Mouse (Mus musculus) kidney, embryonic 15.5 days (tissue): Measurements from ENCODE around the gene Trio. TPM values are rescaled to one million over a fixed set of nuclear protein-coding genes. Genes with fewer than 3 reads are reported as not detected.

Experiments
- ATAC-seq: fragments of 200-750 bp; cut with Nextera tagmentation; replicated peaks from 2 replicates; pipeline ENCODE4 v1.8.0; 2017; ENCODE audit warnings: moderate TSS enrichment; ENCODE audit not compliant: low FRiP score
- H3K27ac ChIP-seq: fragments of 300-500 bp; sonication (generic); 2 replicates; pipeline ENCODE4 v1.5.1; 2015; ENCODE audit warnings: mild to moderate bottlenecking, inconsistent platforms
- H3K27me3 ChIP-seq: fragments of 300-500 bp; sonication (generic); 2 replicates; pipeline ENCODE4 v1.6.1; 2015; ENCODE audit warnings: inconsistent platforms
- H3K36me3 ChIP-seq: fragments of 300-500 bp; sonication (generic); 2 replicates; pipeline ENCODE4 v1.6.1; 2015; ENCODE audit warnings: inconsistent platforms
- H3K4me1 ChIP-seq: fragments of 300-500 bp; sonication (generic); 2 replicates; pipeline ENCODE4 v1.6.1; 2015; ENCODE audit warnings: inconsistent platforms
- H3K4me2 ChIP-seq: fragments of 300-500 bp; sonication (generic); 2 replicates; pipeline ENCODE4 v1.6.1; 2015; ENCODE audit warnings: moderate library complexity, mild to moderate bottlenecking, inconsistent platforms
- H3K4me3 ChIP-seq: fragments of 300-500 bp; sonication (generic); replicated peaks from 2 replicates; pipeline ENCODE4 v1.5.1; 2015; ENCODE audit warnings: mild to moderate bottlenecking, inconsistent platforms
- H3K9ac ChIP-seq: fragments of 300-500 bp; sonication (generic); 2 replicates; pipeline ENCODE4 v1.6.1; 2015; ENCODE audit warnings: mild to moderate bottlenecking, inconsistent platforms
- H3K9me3 ChIP-seq: fragments of 300-500 bp; sonication (generic); replicated peaks from 2 replicates; pipeline ENCODE4 v1.6.1; 2016; ENCODE audit warnings: inconsistent platforms
- WGBS: fragments of 180-500 bp; shearing (Covaris S2); methylation state at CpG from one replicate; pipeline ENCODE4 v1.1.7; 2015; ENCODE audit warnings: mixed read lengths; 5-methylcytosine and 5-hydroxymethylcytosine counted together
- polyA plus RNA-seq: library from polyadenylated mRNA; unstranded; fragments of >200 nt; fragmentation: Nextera tagmentation; extraction: Ambion mirVana; gene quantifications from 2 replicates; pipeline ENCODE4 v1.2.1, GENCODE M21; 2015

Gene Trio
- polyA plus RNA-seq, 1 experiment from 2014 or later = 28.8 TPM

- H3K9me3 ChIP-seq = no peaks in the 10 kb centered on the region
- WGBS = 68% methylated on average over 4 of the region's 4 CpGs
- H3K4me3 ChIP-seq = no peak overlapping the region
- peaks cover 75% of the 10 kb centered on the region for H3K36me3 ChIP-seq
- no peak overlapping the region for H3K9ac ChIP-seq
- H3K4me2 ChIP-seq = no peak overlapping the region
- H3K4me1 ChIP-seq = no peaks in the 10 kb centered on the region
- H3K27me3 ChIP-seq = no peaks in the 10 kb centered on the region
- no peak overlapping the region for H3K27ac ChIP-seq
- no peak for ATAC-seq
These were observed 159.2 kb downstream of the Trio start for GRCm38 (mm10) chr15:27866471-27866870.

- 75% methylated on average over 6 of the region's 6 CpGs for WGBS
- Histone ChIP-seq H3K4me1 (no peaks in the 10 kb centered on the region), H3K9me3 (no peaks in the 10 kb centered on the region), H3K4me2 (no peak overlapping the region), H3K27me3 (no peaks in the 10 kb centered on the region), H3K27ac (no peak overlapping the region), H3K9ac (no peak overlapping the region), H3K36me3 (peaks cover 75% of the 10 kb centered on the region), H3K4me3 (no peak overlapping the region)
- no peak for ATAC-seq
These were observed 159.6 kb downstream of the Trio start for GRCm38 (mm10) chr15:27866053-27866452.

- ATAC-seq = no peak
- Histone ChIP-seq H3K27me3 (no peaks in the 10 kb centered on the region), H3K4me1 (no peaks in the 10 kb centered on the region), H3K36me3 (peaks cover 75% of the 10 kb centered on the region), H3K27ac (no peak overlapping the region), H3K4me2 (no peak overlapping the region), H3K4me3 (no peak overlapping the region), H3K9ac (no peak overlapping the region), H3K9me3 (no peaks in the 10 kb centered on the region)
- 90% methylated on average over 6 of the region's 6 CpGs for WGBS
These were observed 161.3 kb downstream of the Trio start for GRCm38 (mm10) chr15:27864397-27864796.

- Histone ChIP-seq H3K4me3 (no peak overlapping the region), H3K36me3 (peaks cover 61% of the 10 kb centered on the region), H3K9me3 (no peaks in the 10 kb centered on the region), H3K4me2 (no peak overlapping the region), H3K27ac (no peak overlapping the region), H3K4me1 (no peaks in the 10 kb centered on the region), H3K27me3 (no peaks in the 10 kb centered on the region), H3K9ac (no peak overlapping the region)
- no peak for ATAC-seq
- 86% methylated on average over 11 of the region's 11 CpGs for WGBS
These were observed 162.7 kb downstream of the Trio start for GRCm38 (mm10) chr15:27862949-27863348.

- no peaks in the 10 kb centered on the region for H3K27me3 ChIP-seq
- H3K36me3 ChIP-seq = peaks cover 66% of the 10 kb centered on the region
- H3K9me3 ChIP-seq = no peaks in the 10 kb centered on the region
- H3K4me3 ChIP-seq = no peak overlapping the region
- no peak overlapping the region for H3K4me2 ChIP-seq
- H3K27ac ChIP-seq = no peak overlapping the region
- H3K4me1 ChIP-seq = no peaks in the 10 kb centered on the region
- WGBS = 90% methylated on average over 14 of the region's 14 CpGs
- ATAC-seq = no peak
- H3K9ac ChIP-seq = no peak overlapping the region
These were observed 165.2 kb downstream of the Trio start for GRCm38 (mm10) chr15:27860439-27860838.

- no peaks in the 10 kb centered on the region for H3K9me3 ChIP-seq
- no peak overlapping the region for H3K4me2 ChIP-seq
- WGBS = 73% methylated on average over 1 of the region's 1 CpGs
- peaks cover 64% of the 10 kb centered on the region for H3K36me3 ChIP-seq
- H3K4me3 ChIP-seq = no peak overlapping the region
- H3K27me3 ChIP-seq = no peaks in the 10 kb centered on the region
- no peak overlapping the region for H3K9ac ChIP-seq
- H3K4me1 ChIP-seq = no peaks in the 10 kb centered on the region
- ATAC-seq = no peak
- no peak overlapping the region for H3K27ac ChIP-seq
These were observed 166.1 kb downstream of the Trio start for GRCm38 (mm10) chr15:27859590-27859989.

GRCm38 (mm10) chr15:27859115-27859514 lies 166.5 kb downstream of the Trio start:
- H3K36me3 ChIP-seq = peaks cover 64% of the 10 kb centered on the region
- H3K4me3 ChIP-seq = no peak overlapping the region
- no peaks in the 10 kb centered on the region for H3K27me3 ChIP-seq
- no peaks in the 10 kb centered on the region for H3K9me3 ChIP-seq
- no peak overlapping the region for H3K4me2 ChIP-seq
- no peaks in the 10 kb centered on the region for H3K4me1 ChIP-seq
- no peak overlapping the region for H3K9ac ChIP-seq
- ATAC-seq = no peak
- WGBS = 62% methylated on average over 6 of the region's 6 CpGs
- no peak overlapping the region for H3K27ac ChIP-seq

- 84% methylated on average over 7 of the region's 7 CpGs for WGBS
- Histone ChIP-seq H3K4me2 (no peak overlapping the region), H3K27ac (no peak overlapping the region), H3K27me3 (no peaks in the 10 kb centered on the region), H3K9me3 (no peaks in the 10 kb centered on the region), H3K9ac (no peak overlapping the region), H3K4me3 (no peak overlapping the region), H3K36me3 (peaks cover 67% of the 10 kb centered on the region), H3K4me1 (no peaks in the 10 kb centered on the region)
- ATAC-seq = no peak
These were observed 167.3 kb downstream of the Trio start for GRCm38 (mm10) chr15:27858179-27858819.

GRCm38 (mm10) chr15:27857242-27857641 lies 168.4 kb downstream of the Trio start:
- WGBS = 82% methylated on average over 7 of the region's 7 CpGs
- H3K4me3 ChIP-seq = no peak overlapping the region
- H3K36me3 ChIP-seq = peaks cover 76% of the 10 kb centered on the region
- H3K4me1 ChIP-seq = no peaks in the 10 kb centered on the region
- no peak for ATAC-seq
- no peak overlapping the region for H3K27ac ChIP-seq
- no peaks in the 10 kb centered on the region for H3K27me3 ChIP-seq
- no peaks in the 10 kb centered on the region for H3K9me3 ChIP-seq
- H3K4me2 ChIP-seq = no peak overlapping the region
- no peak overlapping the region for H3K9ac ChIP-seq

- peak; percentile 10; the same call in 1 of the 2 replicates for ATAC-seq
- 72% methylated on average over 29 of the region's 29 CpGs for WGBS
- no peaks in the 10 kb centered on the region for H3K4me1 ChIP-seq
- peaks cover 76% of the 10 kb centered on the region for H3K36me3 ChIP-seq
- no peaks in the 10 kb centered on the region for H3K9me3 ChIP-seq
- H3K27ac ChIP-seq = peak overlapping the region; percentile 43; the same call in 1 of the 2 replicates
- H3K4me3 ChIP-seq = no peak overlapping the region
- no peaks in the 10 kb centered on the region for H3K27me3 ChIP-seq
- peak overlapping the region; percentile 24; the same call in 1 of the 2 replicates for H3K4me2 ChIP-seq
- H3K9ac ChIP-seq = no peak overlapping the region
These were observed 169.4 kb downstream of the Trio start for GRCm38 (mm10) chr15:27856050-27856787.

- no peaks in the 10 kb centered on the region for H3K9me3 ChIP-seq
- no peak overlapping the region for H3K27ac ChIP-seq
- no peak overlapping the region for H3K4me3 ChIP-seq
- ATAC-seq = no peak
- peaks cover 97% of the 10 kb centered on the region for H3K36me3 ChIP-seq
- 81% methylated on average over 6 of the region's 6 CpGs for WGBS
- no peak overlapping the region for H3K4me2 ChIP-seq
- no peaks in the 10 kb centered on the region for H3K4me1 ChIP-seq
- no peaks in the 10 kb centered on the region for H3K27me3 ChIP-seq
- no peak overlapping the region for H3K9ac ChIP-seq
These were observed 174.3 kb downstream of the Trio start for GRCm38 (mm10) chr15:27851312-27851711.

- no peaks in the 10 kb centered on the region for H3K9me3 ChIP-seq
- no peak overlapping the region for H3K27ac ChIP-seq
- H3K4me2 ChIP-seq = no peak overlapping the region
- H3K36me3 ChIP-seq = peaks cover 97% of the 10 kb centered on the region
- no peaks in the 10 kb centered on the region for H3K4me1 ChIP-seq
- no peaks in the 10 kb centered on the region for H3K27me3 ChIP-seq
- no peak overlapping the region for H3K9ac ChIP-seq
- no peak overlapping the region for H3K4me3 ChIP-seq
- 91% methylated on average over 14 of the region's 14 CpGs for WGBS
- ATAC-seq = no peak
These were observed 174.7 kb downstream of the Trio start for GRCm38 (mm10) chr15:27850904-27851303.
